Mouse (Mus musculus) natural killer cell, adult 2 months (primary cell): ENCODE measurements around the gene Zwilch.

Source experiments
- DNase-seq, 2 experiments: peaks; one replicate each; pipeline ENCODE4 v3.0.0; 2022; ENCODE audit warnings: low spot score in 2 of 2

The Zwilch gene

DNA sequence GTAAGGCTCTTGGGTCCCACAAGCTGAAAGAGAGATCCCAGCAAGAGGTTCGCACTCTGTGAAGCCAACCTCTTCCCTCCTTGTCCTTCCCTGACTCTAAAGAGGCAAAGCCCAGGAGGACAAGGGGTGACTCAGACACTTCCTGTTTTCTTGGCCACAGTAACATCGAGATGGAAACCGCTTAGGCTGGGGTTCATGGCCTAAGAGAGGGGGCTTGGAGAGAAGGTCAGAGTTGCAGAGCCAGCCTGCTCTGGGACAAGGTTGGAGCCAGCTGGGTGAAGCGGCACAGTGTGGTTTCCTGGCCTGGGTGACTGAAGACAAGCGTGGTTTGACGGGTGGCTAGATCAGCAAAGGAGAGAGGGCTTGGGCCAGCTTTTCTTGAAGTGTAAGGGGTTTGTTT, 67.6 kb downstream of the Zwilch start:
- no peak for DNase-seq

DNA sequence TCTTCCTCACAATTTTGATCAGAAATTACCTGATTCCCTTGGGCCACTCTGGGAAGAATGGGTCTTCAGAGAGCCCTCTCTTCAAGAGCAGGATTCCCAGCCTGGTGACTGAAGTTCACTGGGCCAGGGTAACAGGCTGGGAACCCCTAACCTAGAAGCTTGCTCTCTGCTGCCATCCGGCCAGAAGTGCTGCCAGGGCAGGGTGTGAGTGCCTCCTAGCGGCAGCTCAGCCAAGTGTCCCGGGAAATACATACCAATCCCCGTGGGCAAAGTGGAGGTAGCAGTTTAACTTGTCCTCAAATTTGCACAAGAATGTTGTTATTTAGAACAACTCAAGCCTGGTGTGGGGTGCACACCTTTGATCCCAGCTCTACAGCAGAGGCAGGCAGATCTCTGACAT, 72.5 kb downstream of the Zwilch start:
- peak; percentile 46 to 61 for DNase-seq

DNA sequence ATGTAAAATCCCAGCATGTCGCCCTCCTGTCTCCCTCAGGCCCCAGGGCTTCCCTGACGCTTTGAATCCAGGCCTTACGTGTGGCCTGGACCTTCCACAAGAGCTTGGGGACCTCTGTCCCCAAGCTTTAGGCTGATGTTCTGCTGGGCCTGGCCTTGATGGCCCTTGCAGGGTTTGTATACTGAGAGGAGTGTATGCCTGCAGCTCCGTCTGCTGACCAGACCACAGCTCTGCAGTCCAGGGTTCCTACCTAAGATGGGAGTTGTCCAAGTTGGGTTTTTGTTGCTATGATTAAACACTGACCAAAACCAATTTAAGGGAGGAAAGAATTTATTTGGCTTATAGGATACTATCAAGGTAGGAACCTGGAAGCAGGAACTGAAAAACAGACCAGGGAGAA, 74.6 kb downstream of the Zwilch start:
- DNase-seq = no peak

DNA sequence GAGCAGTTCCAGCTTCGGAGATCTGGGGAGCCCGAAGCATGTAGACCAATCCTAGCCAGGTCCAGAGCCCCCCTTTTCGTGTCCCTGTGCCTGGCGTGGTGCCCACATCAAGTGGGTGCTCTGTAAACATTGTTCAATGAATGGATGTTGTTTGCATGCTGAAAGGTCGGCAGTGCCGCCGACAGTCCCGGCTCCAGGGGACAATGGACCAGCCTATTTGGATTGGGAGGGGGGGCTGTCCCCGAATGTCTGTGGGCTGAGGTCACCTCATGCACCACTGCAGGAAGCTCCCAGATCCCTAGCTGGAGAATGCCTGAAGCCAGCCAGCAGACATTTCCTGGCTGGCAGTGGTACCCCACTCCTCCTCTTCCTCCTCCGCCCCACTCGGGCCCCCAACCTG, 78.8 kb downstream of the Zwilch start:
- no peak for DNase-seq

DNA sequence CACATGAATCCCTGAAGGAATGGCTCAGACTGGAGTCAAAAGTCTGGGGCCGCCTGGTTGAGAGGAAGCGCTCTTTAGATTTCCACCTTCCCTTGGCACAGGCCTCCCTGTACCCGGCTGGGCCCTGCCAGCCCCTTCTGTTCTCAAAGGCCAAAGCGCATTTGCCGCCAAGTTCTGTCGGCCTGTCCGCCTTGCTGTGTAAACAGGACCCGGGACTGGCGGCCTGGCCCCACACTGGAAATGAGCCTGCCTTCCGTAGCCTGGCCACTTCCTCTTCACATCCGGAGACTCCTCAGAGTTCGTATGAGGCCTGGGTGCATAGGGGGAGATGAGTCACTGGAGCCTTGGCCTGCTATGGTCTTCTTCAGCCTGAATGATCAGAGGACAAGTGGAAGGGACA, 83.9 kb downstream of the Zwilch start:
- DNase-seq = peak; percentile 26 to 33

DNA sequence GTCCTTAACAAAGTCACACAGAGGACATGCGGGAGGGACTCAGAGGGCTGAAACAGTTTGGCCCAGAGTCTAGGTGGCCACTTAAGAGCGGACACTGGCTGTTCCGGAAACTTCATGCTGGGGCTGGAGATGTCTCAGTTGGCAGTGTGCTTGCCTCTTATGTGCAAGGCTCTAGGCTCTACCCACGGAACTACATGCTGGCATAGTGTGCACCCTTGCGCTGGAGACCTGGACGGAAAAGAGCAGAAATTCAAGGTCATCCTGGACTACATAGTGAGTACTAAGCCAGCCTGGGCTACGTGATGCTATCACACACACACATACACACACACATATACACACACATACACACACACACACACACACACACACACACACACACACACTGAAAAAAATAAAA, 84.6 kb downstream of the Zwilch start:
- no peak for DNase-seq

DNA sequence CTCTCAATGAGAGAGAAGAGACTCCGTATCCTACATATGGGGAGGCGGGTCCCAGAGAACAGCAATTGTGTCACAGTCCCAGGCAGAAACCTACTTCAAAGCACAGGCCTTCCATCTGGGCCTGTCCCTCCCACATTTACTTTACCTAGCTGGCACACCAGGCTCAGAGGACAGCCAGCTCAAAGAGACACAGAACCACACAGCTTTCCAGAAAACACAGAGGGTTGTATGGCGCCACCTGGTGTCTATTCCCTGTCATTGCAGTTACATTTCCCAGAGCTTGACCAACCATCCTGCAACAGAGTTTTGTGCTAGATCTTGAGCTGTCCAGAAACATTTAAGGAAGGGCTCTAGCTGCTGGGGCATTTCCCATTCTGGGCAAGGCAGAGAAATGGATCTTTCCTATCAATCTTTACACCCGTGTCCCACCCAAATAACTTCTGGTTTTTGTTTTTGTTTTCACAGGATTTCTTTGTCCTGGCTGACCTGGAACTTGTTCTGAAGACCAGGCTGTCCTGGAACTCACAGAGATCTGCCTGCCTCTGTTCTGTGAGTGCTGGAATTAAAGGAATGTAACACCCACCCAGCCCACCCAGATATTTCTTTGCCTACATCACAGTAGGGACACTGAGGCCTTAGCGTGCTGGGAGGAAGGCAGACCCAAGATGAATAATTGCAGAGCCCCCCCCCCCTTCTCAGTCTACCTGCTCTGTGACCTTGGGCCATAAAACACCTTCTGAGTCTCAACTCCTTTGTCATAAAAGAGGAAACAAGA, 85.3 kb downstream of the Zwilch start:
- peak; percentile 27 to 58 for DNase-seq
